Mouse (Mus musculus): Measurements from ENCODE around the gene Wscd2. TPM values are rescaled to one million over a fixed set of nuclear protein-coding genes. Genes with fewer than 3 reads are reported as not detected.

Wscd2 gene
- polyA plus RNA-seq, 1 experiment from 2014 or later: not detected

DNA sequence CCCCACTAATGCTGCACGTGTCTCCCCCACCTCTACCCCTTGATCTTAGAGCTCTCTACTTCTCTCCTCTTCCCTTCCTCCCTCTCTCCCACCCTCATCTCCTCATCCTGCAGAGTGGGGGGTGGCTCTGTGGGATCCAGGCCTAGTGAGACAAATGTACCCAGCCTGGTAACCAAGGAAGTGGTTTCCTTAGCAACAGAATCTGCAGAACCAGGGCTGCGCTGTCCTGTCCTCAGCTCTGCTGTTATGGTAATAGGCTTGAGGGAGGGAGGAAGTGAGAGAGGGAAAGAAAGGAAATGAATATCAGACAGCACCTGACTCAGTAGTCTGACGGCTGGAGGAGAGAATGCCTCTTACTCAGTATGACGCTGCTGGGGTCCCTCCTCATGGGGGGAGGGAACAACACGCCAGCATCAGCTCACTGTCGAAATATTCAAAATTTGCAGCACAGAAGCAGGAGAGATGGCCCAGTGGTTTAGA is 101.7 kb downstream of the Wscd2 start:
- no peaks in the 10 kb centered on the region for H3K36me3 ChIP-seq (ENCODE audit: inconsistent target)
- H3K27ac ChIP-seq: no peak overlapping the region
- H3K4me3 ChIP-seq (ENCODE audit: inconsistent target): no peak overlapping the region
- H3K79me2 ChIP-seq (ENCODE audit: inconsistent target): no peaks in the 10 kb centered on the region
- 7% methylated on average over 6 of the region's 6 CpGs for WGBS (ENCODE audit: missing documents)

DNA sequence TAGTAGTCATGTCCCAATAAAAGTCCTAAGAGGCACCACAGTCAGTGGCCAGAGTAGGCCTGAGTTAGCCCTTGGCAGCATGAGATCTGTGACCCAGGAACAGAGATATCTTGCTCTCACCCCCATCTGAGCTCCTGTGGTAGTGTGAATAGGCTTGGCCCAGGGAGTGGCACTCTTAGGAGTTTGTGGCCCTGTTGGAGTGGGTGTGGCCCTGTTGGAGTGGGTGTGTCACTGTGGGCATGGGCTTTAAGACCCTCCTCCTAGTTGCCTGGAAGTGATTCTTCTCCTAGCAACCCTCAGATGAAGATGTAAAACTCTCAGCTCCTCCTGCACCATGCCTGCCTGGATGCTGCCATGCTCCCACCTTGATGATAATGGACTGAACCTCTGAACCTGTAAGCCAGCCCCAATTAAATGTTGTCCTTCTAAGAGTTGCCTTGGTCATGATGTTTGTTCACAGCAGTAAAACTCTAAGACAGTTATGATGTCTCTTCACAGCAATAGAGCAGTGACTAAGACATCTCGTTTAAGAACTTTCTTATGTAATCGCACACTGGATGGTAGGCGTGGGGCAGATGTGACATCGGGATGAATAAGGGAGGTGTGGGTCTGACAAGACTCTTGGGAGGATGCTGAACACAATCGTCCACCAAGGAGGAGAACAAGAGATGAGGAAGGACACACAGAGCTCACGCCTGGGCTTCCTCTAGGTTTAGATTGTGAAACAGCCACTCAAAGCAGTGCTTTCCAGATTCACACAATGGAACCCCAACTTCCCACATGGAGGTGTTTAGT is 104.0 kb downstream of the Wscd2 start:
- no peak overlapping the region for H3K27ac ChIP-seq
- no peaks in the 10 kb centered on the region for H3K36me3 ChIP-seq (ENCODE audit: inconsistent target)
- WGBS (ENCODE audit: missing documents): 48% methylated on average over 6 of the region's 6 CpGs
- no peak overlapping the region for H3K4me3 ChIP-seq (ENCODE audit: inconsistent target)
- H3K79me2 ChIP-seq (ENCODE audit: inconsistent target): no peaks in the 10 kb centered on the region

DNA sequence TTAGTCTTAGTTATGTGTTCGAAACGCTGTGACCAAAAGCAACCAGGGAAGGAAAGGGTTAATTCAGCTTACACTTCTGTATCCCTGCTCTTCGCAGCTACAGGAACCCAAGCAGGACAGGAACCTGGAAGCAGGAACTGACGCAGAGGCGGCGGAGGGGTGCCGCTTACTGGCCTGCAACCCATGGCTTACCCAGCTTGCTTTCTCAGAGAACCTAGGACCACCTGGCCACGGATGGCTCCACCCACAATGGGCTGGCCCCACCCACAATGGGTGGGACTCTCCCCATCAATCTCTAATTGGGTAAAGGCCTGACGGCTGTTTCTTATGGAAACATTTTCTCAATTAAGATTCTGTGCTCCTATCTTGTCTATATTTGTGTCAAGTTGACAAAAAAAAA is 106.1 kb downstream of the Wscd2 start:
- 89% methylated on average over 8 of the region's 9 CpGs for WGBS (ENCODE audit: missing documents)
- Histone ChIP-seq H3K27ac (no peak overlapping the region), H3K36me3 (ENCODE audit: inconsistent target) (no peaks in the 10 kb centered on the region), H3K4me3 (ENCODE audit: inconsistent target) (no peak overlapping the region), H3K79me2 (ENCODE audit: inconsistent target) (no peaks in the 10 kb centered on the region)

DNA sequence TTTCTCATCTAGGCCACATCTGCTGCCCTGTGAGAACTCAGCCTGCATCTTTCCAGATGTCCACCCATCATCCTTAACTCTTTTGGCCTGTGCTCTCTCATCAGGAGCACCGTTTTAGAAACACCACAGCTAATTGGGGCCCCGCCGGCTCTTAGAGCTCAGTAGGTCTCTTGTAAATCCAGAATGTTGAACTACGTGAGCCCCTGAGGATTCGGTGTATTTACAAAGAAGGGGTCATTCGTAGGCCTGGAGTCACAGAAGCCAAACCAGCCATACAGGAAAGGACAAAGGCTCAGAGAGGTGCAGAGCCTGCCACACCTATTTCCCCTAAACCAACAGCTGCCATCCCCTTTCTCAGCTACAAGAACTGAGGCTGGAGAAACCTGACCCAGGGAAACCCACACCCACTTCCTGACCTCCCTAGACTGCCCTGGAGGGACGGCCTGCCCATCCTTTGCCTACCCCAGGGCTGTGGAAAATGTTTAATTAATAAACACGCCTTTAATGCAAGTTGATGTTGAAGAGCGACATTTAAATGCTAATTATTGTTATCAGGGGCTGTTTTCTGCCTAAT is 106.7 kb downstream of the Wscd2 start:
- Histone ChIP-seq H3K79me2 (ENCODE audit: inconsistent target) (no peaks in the 10 kb centered on the region), H3K27ac (no peak overlapping the region), H3K4me3 (ENCODE audit: inconsistent target) (no peak overlapping the region), H3K36me3 (ENCODE audit: inconsistent target) (no peaks in the 10 kb centered on the region)
- WGBS (ENCODE audit: missing documents): 91% methylated on average over 9 of the region's 9 CpGs

DNA sequence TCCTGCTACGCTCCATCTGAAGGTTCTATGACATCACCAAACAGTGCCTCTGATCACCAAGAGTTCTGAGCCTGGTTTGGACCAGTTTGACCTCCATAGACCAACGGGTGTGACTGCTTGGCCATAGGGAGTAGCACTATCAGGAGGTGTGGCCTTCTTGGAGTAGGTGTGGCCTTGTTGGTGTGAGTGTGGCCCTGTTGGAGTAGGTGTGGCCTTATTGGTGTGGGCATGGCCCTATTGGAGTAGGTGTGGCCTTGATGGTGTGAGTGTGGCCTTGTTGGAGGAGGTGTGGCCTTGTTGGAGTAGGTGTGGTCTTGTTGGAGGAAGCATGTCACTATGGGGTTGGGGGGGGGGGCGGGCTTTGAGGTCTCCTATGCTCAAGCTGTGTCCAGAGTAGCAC is 110.0 kb downstream of the Wscd2 start:
- Histone ChIP-seq H3K79me2 (ENCODE audit: inconsistent target) (no peaks in the 10 kb centered on the region), H3K4me3 (ENCODE audit: inconsistent target) (no peak overlapping the region)
- WGBS (ENCODE audit: missing documents): 80% methylated on average over 3 of the region's 3 CpGs

DNA sequence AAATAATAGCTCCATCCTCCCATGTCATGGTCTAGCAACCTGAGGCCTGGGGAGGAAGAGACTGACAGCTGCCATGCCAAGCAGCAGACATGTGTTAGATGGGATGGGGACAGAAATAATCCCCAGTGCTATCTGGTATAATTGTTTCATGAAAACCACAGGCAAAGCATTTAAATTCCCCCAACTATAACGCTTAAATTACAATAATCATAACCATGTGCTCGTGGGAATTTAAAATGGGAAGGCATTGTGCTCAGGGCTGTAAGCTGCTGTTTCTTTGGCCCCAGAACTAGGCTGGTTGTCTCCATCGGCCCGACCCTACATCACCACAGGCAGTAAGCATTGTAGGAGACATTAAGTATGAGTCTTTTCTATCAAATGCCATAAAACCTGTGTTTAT is 110.7 kb downstream of the Wscd2 start:
- WGBS (ENCODE audit: missing documents): 98% methylated on average over 4 of the region's 4 CpGs
- H3K36me3 ChIP-seq (ENCODE audit: inconsistent target): no peaks in the 10 kb centered on the region
- no peaks in the 10 kb centered on the region for H3K79me2 ChIP-seq (ENCODE audit: inconsistent target)
- no peak overlapping the region for H3K27ac ChIP-seq
- no peak overlapping the region for H3K4me3 ChIP-seq (ENCODE audit: inconsistent target)

More for the DNA sequence above, 110.0 kb downstream of the Wscd2 start:
- Histone ChIP-seq H3K36me3 (ENCODE audit: inconsistent target) (no peaks in the 10 kb centered on the region), H3K27ac (no peak overlapping the region)

DNA sequence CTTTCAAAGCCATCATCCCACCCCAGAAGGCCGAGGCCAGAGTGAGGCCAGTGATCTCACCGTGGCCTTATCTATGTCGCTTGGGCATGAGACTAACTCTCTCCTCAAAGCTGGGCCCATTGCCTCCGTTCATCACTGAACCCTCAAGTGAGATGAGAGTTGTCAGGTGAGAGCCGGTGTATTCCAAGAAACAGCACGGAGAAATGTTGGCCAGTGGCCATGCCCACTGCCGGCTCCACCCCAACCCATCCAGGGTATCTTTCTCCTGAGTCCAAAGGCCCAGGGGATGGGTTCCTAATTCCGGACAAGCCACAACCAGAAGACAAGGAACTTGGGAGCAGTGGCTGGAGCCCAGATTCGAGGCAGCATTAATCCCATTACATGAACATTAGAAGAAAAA is 113.3 kb downstream of the Wscd2 start:
- Histone ChIP-seq H3K27ac (no peak overlapping the region), H3K79me2 (ENCODE audit: inconsistent target) (no peaks in the 10 kb centered on the region), H3K36me3 (ENCODE audit: inconsistent target) (no peaks in the 10 kb centered on the region), H3K4me3 (ENCODE audit: inconsistent target) (no peak overlapping the region)
- 88% methylated on average over 9 of the region's 9 CpGs for WGBS (ENCODE audit: missing documents)

DNA sequence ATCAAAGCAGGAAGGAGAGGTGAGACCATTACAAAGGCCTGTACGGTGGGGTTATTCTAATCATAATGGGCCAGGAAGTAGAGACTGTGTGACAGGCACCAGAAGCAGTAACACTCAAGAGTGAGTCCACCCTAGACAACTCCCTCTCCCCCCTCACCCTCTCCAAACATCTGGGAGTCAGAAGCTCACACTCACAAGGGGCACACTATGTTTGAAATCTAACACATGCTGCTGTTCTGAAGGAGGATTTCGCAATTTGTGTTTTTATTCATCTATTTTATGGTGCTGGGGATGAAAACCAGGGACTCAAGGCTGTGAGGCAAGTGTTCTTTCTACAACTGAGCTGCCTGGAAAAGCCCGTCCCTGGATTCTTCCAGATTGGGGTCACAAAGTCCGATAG is 114.6 kb downstream of the Wscd2 start:
- Histone ChIP-seq H3K79me2 (ENCODE audit: inconsistent target) (no peaks in the 10 kb centered on the region), H3K4me3 (ENCODE audit: inconsistent target) (no peak overlapping the region), H3K27ac (no peak overlapping the region), H3K36me3 (ENCODE audit: inconsistent target) (no peaks in the 10 kb centered on the region)
- WGBS (ENCODE audit: missing documents): 77% methylated on average over 4 of the region's 4 CpGs

DNA sequence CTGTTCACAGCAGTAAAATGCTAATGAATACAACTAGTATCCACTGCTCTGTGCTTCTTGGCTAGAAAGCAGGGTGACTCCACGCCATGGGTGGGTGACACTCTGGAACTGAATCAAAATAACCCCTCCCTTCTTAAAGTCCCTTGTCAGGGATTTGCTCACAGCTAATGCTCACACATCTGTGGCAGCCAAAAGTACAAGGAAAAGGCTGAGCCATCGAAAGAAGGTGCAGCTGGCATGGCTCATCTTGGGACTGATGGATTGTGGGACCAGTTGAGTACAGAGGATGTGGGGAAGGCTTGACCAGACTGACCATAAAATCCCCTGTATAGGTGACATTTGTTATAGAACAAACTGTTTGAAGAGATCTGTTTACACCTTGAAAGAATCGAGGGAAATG is 116.0 kb downstream of the Wscd2 start:
- H3K79me2 ChIP-seq (ENCODE audit: inconsistent target): no peaks in the 10 kb centered on the region
- H3K4me3 ChIP-seq (ENCODE audit: inconsistent target): no peak overlapping the region
- 82% methylated on average over 3 of the region's 3 CpGs for WGBS (ENCODE audit: missing documents)
- no peaks in the 10 kb centered on the region for H3K36me3 ChIP-seq (ENCODE audit: inconsistent target)
- no peak overlapping the region for H3K27ac ChIP-seq

DNA sequence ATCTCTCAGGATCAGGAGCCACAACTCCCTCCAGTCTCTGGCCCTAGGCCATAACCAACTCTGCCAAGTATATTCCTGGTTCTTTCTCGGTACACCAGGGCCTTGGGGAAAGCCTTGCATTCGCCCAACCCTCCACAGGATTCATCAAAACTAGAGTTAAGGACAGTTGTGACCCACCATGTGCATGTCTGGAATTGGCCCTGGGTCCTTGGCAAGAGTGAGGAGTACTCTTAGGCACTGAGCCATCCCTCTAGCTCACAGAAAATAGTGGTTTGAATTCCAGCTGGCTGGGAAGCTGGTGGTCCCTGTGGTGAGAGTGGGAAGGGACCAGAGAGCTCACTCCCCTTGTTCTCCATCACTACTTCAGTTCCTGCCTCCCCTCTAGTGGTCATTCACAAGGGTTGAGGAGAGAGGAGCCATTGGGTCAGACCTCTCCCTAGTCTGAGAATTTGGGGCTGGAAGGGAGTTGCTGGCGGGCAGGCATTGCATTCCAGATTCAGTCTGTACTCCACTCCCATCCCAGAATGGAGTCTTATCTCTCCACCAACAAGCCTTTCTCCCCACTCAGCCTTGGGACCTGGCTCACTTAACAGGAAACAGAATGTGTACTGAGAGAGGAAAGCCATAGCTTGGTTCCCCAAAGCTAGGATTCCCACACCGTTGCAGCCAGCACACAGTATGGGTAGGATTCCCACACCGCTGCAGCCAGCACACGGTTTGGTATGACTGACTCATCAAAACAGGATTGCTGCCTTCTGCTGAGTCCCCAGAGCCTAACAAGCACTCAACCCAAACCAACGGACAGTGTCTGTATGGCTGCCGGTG is 117.0 kb downstream of the Wscd2 start:
- H3K79me2 ChIP-seq (ENCODE audit: inconsistent target): no peaks in the 10 kb centered on the region
- peaks cover 7% of the 10 kb centered on the region; the same call in 1 of the 2 replicates for H3K36me3 ChIP-seq (ENCODE audit: inconsistent target)
- no peak overlapping the region for H3K4me3 ChIP-seq (ENCODE audit: inconsistent target)
- H3K27ac ChIP-seq: no peak overlapping the region
- 58% methylated on average over 8 of the region's 8 CpGs for WGBS (ENCODE audit: missing documents)

DNA sequence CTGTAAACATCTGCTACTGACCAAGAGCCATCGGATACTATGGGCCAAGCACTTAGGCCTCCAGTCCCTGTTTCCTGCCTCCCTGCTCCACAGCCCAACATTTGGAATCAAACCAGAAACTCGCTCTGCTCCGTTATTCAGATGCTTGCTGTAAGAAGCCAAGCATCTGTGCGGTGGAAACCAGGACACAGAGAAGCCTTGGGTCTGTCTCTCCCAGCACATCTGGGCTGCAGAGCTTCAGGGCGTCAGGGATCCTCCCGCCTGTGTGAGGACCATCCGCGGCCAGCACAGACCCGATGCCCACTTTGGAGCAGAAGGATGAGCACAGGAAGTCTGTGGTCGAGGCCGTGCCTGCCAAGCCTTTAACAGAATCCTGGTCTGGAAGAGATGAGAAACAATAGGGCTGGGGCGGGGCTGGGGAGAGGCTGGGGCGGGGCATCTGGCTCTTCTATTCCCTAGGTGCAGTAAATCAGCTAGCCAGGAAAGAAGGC is 117.9 kb downstream of the Wscd2 start:
- H3K27ac ChIP-seq: no peak overlapping the region
- no peak overlapping the region for H3K4me3 ChIP-seq (ENCODE audit: inconsistent target)
- H3K36me3 ChIP-seq (ENCODE audit: inconsistent target): peaks cover 12% of the 10 kb centered on the region; the same call in 1 of the 2 replicates
- WGBS (ENCODE audit: missing documents): 40% methylated on average over 8 of the region's 13 CpGs
- no peaks in the 10 kb centered on the region for H3K79me2 ChIP-seq (ENCODE audit: inconsistent target)

DNA sequence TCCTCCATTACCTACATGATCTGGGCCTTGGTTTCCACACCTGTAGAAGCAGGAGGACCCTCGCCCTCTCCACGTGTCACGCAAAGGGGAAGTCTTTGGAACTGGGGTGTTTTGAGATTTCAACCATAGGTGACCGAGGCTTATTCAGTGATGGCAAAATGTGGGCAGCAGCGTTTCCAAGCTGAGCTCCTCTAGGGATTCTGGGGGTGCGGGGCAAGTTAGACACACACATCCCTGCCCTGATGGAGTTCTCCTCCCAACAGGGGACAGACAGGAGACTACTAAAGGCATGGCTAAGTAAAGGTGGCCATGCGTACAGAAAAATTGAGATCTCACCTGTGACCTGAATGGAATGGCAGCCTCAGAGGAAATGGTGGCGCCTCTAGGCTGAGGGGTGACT is 118.4 kb downstream of the Wscd2 start:
- no peak overlapping the region for H3K4me3 ChIP-seq (ENCODE audit: inconsistent target)
- H3K79me2 ChIP-seq (ENCODE audit: inconsistent target): no peaks in the 10 kb centered on the region
- peaks cover 17% of the 10 kb centered on the region; the same call in 1 of the 2 replicates for H3K36me3 ChIP-seq (ENCODE audit: inconsistent target)
- WGBS (ENCODE audit: missing documents): 68% methylated on average over 8 of the region's 8 CpGs
- no peak overlapping the region for H3K27ac ChIP-seq

DNA sequence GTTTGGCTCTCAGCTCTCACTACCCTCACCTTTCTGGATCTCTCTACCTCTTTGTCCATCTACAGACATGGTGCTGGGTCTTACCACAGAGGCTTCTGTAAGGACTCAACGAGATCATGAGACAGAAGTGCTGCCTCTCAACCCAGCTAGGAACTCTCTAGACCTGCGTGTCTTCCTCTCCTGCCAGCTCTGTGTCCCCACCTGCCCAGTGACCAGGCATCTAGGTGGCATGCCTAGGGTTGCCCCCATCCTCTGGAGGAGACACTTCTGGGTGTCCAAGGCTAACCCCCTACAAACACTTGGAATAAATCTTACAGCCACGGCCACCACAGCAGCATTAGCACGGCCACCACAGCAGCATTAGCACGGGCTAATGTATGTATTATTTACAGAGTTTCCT is 119.8 kb downstream of the Wscd2 start:
- WGBS (ENCODE audit: missing documents): 80% methylated on average over 5 of the region's 5 CpGs
- Histone ChIP-seq H3K36me3 (ENCODE audit: inconsistent target) (peaks cover 31% of the 10 kb centered on the region; the same call in 1 of the 2 replicates), H3K4me3 (ENCODE audit: inconsistent target) (no peak overlapping the region), H3K27ac (no peak overlapping the region), H3K79me2 (ENCODE audit: inconsistent target) (no peaks in the 10 kb centered on the region)

DNA sequence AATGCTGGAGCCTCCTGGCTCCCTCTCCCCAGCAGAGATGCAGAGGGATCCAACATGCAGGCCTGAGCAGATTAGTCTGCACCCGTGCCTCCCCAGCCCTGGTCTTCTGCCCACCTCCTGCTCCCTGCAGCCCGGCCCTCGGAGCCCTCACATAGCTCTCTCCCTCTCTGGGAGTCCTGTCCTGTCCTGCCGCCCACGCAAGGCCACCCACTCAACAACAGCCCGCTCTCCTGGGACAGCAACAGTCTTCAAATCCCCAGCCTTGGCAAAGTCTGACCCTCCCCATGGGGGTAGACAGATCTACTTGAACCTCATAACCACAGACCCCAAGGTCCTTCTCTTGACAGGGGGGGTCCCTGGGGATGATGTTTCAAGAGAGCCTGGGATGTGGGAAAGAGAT is 120.4 kb downstream of the Wscd2 start:
- WGBS (ENCODE audit: missing documents): 96% methylated on average over 5 of the region's 6 CpGs

More for the DNA sequence above, 120.4 kb downstream of the Wscd2 start:
- Histone ChIP-seq H3K79me2 (ENCODE audit: inconsistent target) (no peaks in the 10 kb centered on the region), H3K36me3 (ENCODE audit: inconsistent target) (peaks cover 35% of the 10 kb centered on the region; the same call in 1 of the 2 replicates), H3K4me3 (ENCODE audit: inconsistent target) (no peak overlapping the region), H3K27ac (no peak overlapping the region)

Measured in macrophage (primary cell).